Mouse (Mus musculus): ENCODE results near the gene Samhd1. TPM values are rescaled to one million over a fixed set of nuclear protein-coding genes. Genes with fewer than 3 reads are reported as not detected.

Gene Samhd1
- polyA plus RNA-seq, 1 experiment from 2014 or later = 103 TPM

DNA sequence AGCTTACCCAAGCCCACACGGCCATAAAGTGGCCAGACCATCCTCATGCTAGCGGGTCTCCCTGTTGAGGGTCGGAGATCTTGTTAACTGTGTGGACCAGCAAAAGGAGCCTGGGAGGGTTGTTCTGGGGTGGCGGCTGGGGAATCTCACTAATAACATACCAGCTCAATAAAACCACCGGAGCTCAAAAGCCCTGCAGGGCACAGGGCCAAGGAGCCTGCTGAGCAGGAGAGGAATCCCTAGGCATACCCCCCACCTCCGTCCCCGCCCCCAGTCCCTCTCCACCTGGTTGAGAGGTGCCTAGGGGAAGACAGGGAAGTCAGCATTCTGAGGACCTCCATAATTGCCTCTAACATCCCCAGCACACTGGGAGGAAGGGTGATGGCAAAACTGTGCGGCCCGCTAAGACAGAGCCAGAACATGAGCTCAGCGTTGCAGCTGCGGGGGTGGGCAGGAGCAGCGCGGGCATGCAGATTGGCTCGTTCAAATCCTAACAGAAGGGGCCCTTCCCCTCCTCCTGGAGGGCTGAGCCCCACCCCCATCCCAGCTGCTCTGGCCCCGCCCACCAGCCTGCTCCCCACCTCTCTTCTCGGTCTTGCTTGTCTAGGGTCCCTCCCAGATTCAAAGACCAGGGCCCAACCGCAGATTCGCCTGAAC, 76.6 kb downstream of the Samhd1 start:
- no peak overlapping the region for H3K4me3 ChIP-seq (ENCODE audit: low read depth, low read length)
- peaks cover 23% of the 10 kb centered on the region for H3K4me1 ChIP-seq (ENCODE audit: insufficient read depth, low read depth, low read length)
- WGBS = 17% methylated on average over 17 of the region's 18 CpGs

GRCm38 (mm10) chr2:157057758-157058157, 77.3 kb downstream of the Samhd1 start:
- WGBS = 90% methylated on average over 4 of the region's 4 CpGs
- no peaks in the 10 kb centered on the region for H3K36me3 ChIP-seq (ENCODE audit: insufficient read depth, low read length)
- H3K4me1 ChIP-seq (ENCODE audit: insufficient read depth, low read depth, low read length) = peaks cover 16% of the 10 kb centered on the region

More for the DNA sequence above, 76.6 kb downstream of the Samhd1 start:
- no peak for TF ChIP-seq CTCF (IDR thresholded peaks at IDR 0.05)
- no peak for TF ChIP-seq EP300 (IDR thresholded peaks at IDR 0.05)
- no peak overlapping the region for H3K9ac ChIP-seq (replicated peaks; ENCODE audit: low read depth)
- H3K27ac ChIP-seq (ENCODE audit: low read length) = peak overlapping the region; percentile 43; the same call in 1 of the 2 replicates
- peak overlapping the region; percentile 36 for H3K4me2 ChIP-seq (replicated peaks; ENCODE audit: low read depth, low read length)
- DNase-seq (ENCODE audit: low spot score) (peak; percentile 79), ATAC-seq (peak; percentile 58)
- no peaks in the 10 kb centered on the region for H3K27me3 ChIP-seq (replicated peaks; ENCODE audit: insufficient read depth, low read length)
- no peaks in the 10 kb centered on the region for H3K9me3 ChIP-seq (ENCODE audit: low read length)
- no peaks in the 10 kb centered on the region for H3K36me3 ChIP-seq (ENCODE audit: insufficient read depth, low read length)

GRCm38 (mm10) chr2:157057186-157057585, 77.9 kb downstream of the Samhd1 start:
- no peaks in the 10 kb centered on the region for H3K27me3 ChIP-seq (replicated peaks; ENCODE audit: insufficient read depth, low read length)
- WGBS = 89% methylated on average over 3 of the region's 3 CpGs
- H3K27ac ChIP-seq (ENCODE audit: low read length) = no peak overlapping the region

More at GRCm38 (mm10) chr2:157057758-157058157, 77.3 kb downstream of the Samhd1 start:
- DNase-seq (ENCODE audit: low spot score) (no peak), ATAC-seq (no peak)
- TF ChIP-seq EP300 (IDR thresholded peaks at IDR 0.05) = no peak
- no peak for TF ChIP-seq CTCF (IDR thresholded peaks at IDR 0.05)
- H3K27ac ChIP-seq (ENCODE audit: low read length) = no peak overlapping the region
- no peak overlapping the region for H3K4me2 ChIP-seq (replicated peaks; ENCODE audit: low read depth, low read length)
- no peak overlapping the region for H3K9ac ChIP-seq (replicated peaks; ENCODE audit: low read depth)
- no peaks in the 10 kb centered on the region for H3K9me3 ChIP-seq (ENCODE audit: low read length)
- H3K4me3 ChIP-seq (ENCODE audit: low read depth, low read length) = no peak overlapping the region
- no peaks in the 10 kb centered on the region for H3K27me3 ChIP-seq (replicated peaks; ENCODE audit: insufficient read depth, low read length)

GRCm38 (mm10) chr2:157055721-157056120, 79.3 kb downstream of the Samhd1 start:
- peaks cover 10% of the 10 kb centered on the region for H3K4me1 ChIP-seq (ENCODE audit: insufficient read depth, low read depth, low read length)
- no peak for ATAC-seq

More at GRCm38 (mm10) chr2:157057186-157057585, 77.9 kb downstream of the Samhd1 start:
- DNase-seq (ENCODE audit: low spot score) = no peak
- Histone ChIP-seq H3K9ac (replicated peaks; ENCODE audit: low read depth) (no peak overlapping the region), H3K4me1 (ENCODE audit: insufficient read depth, low read depth, low read length) (peaks cover 11% of the 10 kb centered on the region), H3K9me3 (ENCODE audit: low read length) (no peaks in the 10 kb centered on the region), H3K4me2 (replicated peaks; ENCODE audit: low read depth, low read length) (no peak overlapping the region), H3K4me3 (ENCODE audit: low read depth, low read length) (no peak overlapping the region), H3K36me3 (ENCODE audit: insufficient read depth, low read length) (no peaks in the 10 kb centered on the region)
- ATAC-seq = no peak
- TF ChIP-seq CTCF (IDR thresholded peaks at IDR 0.05) (no peak), EP300 (IDR thresholded peaks at IDR 0.05) (no peak)

GRCm38 (mm10) chr2:157054816-157055215, 80.2 kb downstream of the Samhd1 start:
- Histone ChIP-seq H3K27me3 (replicated peaks; ENCODE audit: insufficient read depth, low read length) (no peaks in the 10 kb centered on the region), H3K27ac (ENCODE audit: low read length) (peak overlapping the region; percentile 83), H3K4me1 (ENCODE audit: insufficient read depth, low read depth, low read length) (peaks cover 10% of the 10 kb centered on the region), H3K36me3 (ENCODE audit: insufficient read depth, low read length) (no peaks in the 10 kb centered on the region), H3K4me2 (replicated peaks; ENCODE audit: low read depth, low read length) (no peak overlapping the region), H3K9ac (replicated peaks; ENCODE audit: low read depth) (no peak overlapping the region), H3K4me3 (ENCODE audit: low read depth, low read length) (no peak overlapping the region), H3K9me3 (ENCODE audit: low read length) (no peaks in the 10 kb centered on the region)
- WGBS = 27% methylated on average over 5 of the region's 5 CpGs
- ATAC-seq (peak; percentile 47), DNase-seq (ENCODE audit: low spot score) (peak; percentile 49)
- no peak for TF ChIP-seq EP300 (IDR thresholded peaks at IDR 0.05)
- no peak for TF ChIP-seq CTCF (IDR thresholded peaks at IDR 0.05)

More at GRCm38 (mm10) chr2:157055721-157056120, 79.3 kb downstream of the Samhd1 start:
- WGBS = 87% methylated on average over 6 of the region's 6 CpGs
- TF ChIP-seq EP300 (IDR thresholded peaks at IDR 0.05) (no peak), CTCF (IDR thresholded peaks at IDR 0.05) (no peak)
- Histone ChIP-seq H3K36me3 (ENCODE audit: insufficient read depth, low read length) (no peaks in the 10 kb centered on the region), H3K27ac (ENCODE audit: low read length) (peak overlapping the region; percentile 83), H3K27me3 (replicated peaks; ENCODE audit: insufficient read depth, low read length) (no peaks in the 10 kb centered on the region), H3K9me3 (ENCODE audit: low read length) (no peaks in the 10 kb centered on the region), H3K4me3 (ENCODE audit: low read depth, low read length) (no peak overlapping the region), H3K4me2 (replicated peaks; ENCODE audit: low read depth, low read length) (no peak overlapping the region), H3K9ac (replicated peaks; ENCODE audit: low read depth) (no peak overlapping the region)
- DNase-seq (ENCODE audit: low spot score) = no peak

- Histone ChIP-seq H3K9ac (replicated peaks; ENCODE audit: low read depth) (no peak overlapping the region), H3K27ac (ENCODE audit: low read length) (peak overlapping the region; percentile 83), H3K9me3 (ENCODE audit: low read length) (no peaks in the 10 kb centered on the region), H3K27me3 (replicated peaks; ENCODE audit: insufficient read depth, low read length) (no peaks in the 10 kb centered on the region), H3K36me3 (ENCODE audit: insufficient read depth, low read length) (no peaks in the 10 kb centered on the region), H3K4me3 (ENCODE audit: low read depth, low read length) (no peak overlapping the region), H3K4me1 (ENCODE audit: insufficient read depth, low read depth, low read length) (peaks cover 10% of the 10 kb centered on the region), H3K4me2 (replicated peaks; ENCODE audit: low read depth, low read length) (no peak overlapping the region)
- ATAC-seq = peak; percentile 78
- TF ChIP-seq EP300 (IDR thresholded peaks at IDR 0.05) (peak; percentile 92), CTCF (IDR thresholded peaks at IDR 0.05) (no peak)
- DNase-seq (ENCODE audit: low spot score) = peak; percentile 83
- WGBS = 50% methylated on average over 8 of the region's 8 CpGs
Measured at GRCm38 (mm10) chr2:157054297-157054696, 80.8 kb downstream of the Samhd1 start.

Data from lung, postnatal 0 days (tissue).